Mouse (Mus musculus) thymus, postnatal 14 days (tissue): ENCODE data around the gene Ext2.

Source experiments
- DNase-seq: peaks from one replicate; pipeline ENCODE4 v3.0.0; 2021

Ext2 gene

DNA sequence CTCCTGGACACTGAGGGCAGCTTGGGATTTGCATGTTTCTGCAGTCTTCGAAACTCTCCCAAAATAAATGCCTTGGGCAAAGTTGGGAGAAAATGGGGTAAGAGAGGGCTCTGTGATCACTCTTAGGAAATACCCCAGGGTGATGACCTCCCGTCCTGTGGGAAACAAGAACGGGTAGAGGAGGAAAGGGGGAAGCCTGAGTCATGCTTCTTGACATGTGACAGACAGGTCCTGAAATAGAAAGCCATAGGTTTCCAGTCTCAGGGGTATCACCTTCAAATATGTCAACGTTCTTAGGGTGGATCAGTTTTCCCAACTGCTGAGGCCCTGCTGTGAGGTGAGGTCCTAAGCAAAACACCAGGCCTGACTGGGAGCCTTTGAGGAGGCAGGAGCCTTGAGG is 46.9 kb downstream of the Ext2 start:
- DNase-seq, result no peak

DNA sequence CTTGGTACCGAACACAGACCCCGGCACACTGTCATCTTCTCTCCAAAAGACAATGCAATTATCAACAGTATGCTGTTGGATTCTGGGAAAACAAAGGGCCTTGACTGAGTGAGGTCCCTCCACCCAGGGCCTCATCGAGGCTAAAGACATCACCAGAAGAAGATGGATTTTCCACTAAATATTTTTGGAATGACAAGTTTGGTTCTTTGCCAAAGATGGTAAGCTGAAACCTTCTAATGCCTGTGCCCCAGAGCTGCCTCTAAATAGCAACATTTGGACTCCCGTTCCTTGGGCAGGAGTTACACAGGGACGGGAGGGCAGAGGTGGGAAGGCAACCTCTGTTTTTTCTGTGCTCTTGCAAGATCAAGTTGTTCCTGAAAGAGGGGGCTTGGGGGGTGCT is 47.4 kb downstream of the Ext2 start:
- DNase-seq, result no peak

DNA sequence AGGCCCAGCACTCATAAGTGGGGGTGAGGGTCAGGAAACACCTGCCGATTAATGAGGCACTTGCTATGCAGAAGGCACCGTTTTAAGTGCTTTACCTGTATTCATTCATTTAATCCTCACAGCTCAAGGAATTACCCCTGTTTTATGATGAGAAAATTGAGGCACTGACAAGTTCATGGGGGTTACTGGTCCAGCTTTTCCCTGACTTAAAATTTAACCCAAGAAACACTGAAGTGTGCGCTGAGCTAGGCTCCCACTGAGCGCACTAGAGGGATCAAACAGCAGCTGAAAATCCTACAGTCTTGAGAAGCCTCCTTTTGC is 49.6 kb downstream of the Ext2 start:
- DNase-seq, result no peak

DNA sequence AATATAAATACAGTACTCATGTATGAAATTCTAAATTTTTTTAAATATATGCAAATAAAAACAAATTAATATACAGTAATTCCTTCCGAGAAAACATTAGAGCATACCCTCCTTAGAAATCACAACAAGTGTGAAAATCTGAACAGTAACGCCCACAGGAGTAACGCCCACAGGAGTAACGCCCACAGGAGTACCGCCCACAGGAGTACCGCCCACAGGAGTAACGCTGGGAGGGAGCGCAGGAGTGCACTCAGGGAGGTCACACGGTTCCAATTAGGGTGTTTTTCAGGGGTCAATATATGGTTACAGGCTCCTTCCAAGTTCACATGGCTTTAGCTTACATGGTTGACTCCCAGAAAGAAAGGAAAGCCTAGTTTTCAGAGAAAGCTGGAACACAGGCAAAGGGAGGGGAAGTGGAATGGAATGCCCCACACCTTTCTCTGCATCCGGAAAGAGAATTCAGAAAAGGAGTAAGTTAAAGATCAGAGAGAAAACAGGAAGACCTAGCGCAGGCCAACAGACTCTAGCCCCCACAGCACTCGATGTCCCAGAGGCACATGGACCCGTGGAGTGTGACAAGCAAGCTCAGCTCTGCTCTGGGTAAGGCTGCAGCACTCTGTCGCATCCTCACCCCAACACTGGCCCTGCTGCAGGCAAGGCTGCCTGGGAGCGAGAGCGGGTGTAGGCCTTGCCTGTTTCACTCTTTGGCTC is 50.2 kb downstream of the Ext2 start:
- DNase-seq, result no peak

DNA sequence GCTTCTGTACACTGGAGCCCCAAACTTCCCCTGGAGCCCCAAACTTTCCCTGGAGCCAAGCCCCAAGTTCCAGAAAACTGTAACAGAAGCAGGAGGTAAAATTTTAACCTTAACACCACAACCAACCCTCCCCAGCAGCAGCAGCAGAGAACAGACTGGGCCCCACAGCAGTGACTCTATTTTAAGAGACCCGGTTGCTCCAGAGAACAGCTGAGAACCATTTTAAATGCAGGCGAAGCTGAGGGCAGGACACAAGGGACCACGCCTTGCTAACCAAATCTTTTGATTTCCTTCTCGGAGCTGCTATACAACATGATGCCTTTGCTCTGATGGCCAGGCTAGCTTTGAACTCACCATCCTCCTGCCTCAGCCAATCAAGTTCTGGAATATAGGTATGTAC is 51.5 kb downstream of the Ext2 start:
- no peak for DNase-seq

DNA sequence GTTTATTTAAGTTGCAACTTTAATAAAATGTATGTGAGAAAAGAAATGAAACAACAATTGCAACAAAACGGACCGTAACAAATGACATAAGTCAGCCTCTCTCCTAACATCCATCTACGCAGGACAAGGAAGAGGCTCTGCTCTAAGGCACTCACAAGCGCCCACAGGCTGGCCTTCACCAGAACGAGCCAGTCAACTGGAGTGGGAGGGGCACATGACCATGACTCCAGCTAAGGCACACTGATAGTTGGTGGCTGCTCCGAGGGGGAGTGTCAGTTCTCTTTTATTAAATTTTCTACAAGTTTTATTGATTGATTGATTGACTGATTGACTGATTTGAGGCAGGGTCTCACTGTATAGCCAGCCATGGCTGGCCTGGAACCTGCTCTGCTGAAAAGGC is 52.5 kb downstream of the Ext2 start:
- DNase-seq, result no peak

DNA sequence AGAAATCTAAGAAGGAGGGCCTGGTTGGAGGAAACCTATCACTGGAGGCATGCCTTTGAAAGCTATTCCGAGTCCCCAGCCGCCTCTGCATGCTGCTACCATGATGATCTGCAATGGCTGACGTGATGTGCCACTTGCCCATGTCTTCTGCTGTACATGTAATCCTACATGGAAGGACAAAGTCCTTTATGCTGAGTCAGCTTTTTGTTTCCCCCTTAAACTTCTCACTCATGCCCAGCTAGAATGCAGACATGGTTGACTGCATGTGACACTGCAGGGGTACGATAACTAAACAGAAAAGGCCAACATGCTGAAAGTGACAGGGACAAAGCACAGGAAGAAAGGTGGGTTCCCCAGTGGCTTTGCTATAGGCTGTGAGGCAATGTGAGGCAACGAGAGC is 56.6 kb downstream of the Ext2 start:
- no peak for DNase-seq

DNA sequence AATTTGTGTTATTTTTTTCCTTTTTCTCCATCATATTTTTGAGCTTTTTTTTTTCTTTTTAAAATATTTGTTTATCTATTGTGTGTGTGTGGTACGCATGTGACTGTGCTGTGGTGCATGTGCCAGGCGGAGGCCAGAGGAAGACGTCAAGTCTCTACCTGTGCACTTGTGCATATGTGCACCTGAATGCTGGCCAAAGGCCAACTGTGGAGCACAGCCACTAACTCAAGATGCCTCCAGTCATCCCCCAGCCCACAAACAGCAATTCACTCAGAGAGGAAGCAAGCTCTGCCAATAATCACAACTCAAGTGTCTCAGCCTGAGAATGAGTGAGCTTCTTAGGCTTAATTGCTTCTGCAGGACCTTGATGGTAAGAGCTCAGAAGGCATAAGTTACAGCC is 58.2 kb downstream of the Ext2 start:
- no peak for DNase-seq

DNA sequence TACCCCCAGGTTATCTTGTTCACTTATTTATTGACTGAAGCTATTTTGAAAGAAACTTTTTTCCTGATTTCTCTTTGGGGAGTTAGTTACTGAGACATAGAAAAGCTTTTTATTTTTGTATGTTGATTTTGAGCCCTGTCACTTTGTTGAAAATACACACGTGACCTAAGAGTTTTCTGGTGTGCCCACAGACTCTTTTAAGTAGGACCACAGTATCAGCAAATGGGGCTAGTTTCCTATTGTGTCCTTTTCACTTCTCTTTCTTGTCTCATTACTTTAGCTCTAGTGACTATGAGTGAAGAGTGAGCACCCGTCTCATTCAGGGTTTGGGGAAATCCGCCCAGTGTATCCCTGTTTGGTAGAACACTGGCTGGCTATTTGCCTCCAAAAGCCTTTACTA is 62.0 kb downstream of the Ext2 start:
- DNase-seq, result no peak

DNA sequence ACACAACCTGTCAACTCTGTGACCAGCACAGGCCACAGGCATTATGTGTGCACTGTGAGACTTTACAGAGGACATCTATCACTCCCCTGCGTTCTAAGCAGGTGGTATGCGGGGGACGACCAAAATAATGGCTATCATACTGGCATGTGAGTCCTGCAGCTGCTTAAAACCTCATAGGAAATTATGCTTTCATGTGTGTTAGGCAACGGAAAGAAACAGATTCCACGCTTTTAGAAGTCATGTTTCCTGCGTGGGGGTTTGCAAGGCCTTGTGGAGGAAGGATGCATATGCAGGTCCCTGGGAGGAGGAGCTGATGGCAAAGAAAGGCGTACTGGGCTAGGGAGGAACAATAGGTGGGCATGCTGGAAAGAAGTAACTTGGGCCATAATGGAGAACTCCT is 63.2 kb downstream of the Ext2 start:
- no peak for DNase-seq

DNA sequence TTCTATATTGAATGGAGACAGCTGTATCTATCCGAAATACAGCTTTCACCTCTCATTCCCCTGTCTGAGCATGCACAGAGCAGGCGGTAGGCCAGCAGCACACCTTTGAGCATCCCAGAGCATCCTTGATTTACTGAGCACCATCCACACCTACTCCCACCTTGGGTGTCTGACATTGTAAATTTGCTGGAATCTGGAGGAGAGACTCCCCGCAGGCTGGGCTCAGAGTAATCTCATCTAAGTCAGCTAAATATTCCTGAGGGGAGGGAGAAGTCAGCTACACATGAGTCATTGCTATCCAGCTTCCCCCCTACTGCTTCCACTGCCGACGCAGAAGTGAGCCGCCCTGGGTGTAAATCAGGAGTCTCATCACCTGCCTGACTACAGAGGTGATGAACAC is 64.1 kb downstream of the Ext2 start:
- no peak for DNase-seq

DNA sequence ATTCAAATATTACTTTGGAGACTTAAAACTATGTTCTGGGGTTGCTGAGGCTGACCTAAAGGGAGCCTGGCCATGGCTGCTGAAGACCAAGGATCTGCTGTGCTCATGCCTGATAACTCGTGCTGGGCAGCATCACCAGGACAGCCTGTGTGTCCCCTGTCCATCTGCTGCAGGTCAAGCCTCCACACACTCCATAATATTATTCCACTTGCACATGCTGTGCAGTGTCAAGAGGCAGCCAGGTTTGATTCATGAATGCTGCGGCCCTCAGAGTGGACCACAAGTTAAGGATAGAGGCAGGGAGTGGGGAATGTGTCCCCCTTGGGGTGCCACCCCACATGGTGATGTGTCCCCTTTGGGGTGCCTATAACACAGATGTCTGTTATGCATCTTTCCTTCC is 68.0 kb downstream of the Ext2 start:
- no peak for DNase-seq

DNA sequence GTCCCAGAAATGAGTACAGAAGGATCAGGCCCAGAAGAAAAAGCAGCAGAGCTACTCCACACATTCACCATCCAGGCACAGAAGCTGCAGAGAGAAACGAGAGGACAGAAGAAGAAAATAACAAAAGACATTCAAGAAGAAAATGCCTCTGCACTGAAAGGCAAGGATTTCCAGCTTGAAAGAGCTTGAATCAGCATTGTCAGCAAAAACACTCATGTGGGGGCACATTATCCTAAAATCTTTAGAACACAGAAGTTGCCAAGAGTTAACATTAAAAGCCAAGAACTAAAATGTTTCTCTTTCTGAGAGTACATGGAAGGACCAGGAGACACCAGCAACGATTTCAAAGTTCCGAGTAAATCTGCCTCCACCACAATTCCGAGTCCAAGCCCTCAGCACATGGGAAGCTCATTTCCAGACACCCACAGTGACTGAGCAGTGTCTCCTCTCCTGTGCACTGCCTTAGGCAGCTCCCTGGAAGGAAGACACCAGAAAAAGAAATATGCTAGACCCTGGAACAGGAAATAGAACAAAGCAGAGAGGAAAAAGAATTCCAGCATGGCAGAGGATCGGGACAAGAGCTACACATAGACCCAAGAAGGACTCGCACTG is 69.1 kb downstream of the Ext2 start:
- DNase-seq, result no peak

DNA sequence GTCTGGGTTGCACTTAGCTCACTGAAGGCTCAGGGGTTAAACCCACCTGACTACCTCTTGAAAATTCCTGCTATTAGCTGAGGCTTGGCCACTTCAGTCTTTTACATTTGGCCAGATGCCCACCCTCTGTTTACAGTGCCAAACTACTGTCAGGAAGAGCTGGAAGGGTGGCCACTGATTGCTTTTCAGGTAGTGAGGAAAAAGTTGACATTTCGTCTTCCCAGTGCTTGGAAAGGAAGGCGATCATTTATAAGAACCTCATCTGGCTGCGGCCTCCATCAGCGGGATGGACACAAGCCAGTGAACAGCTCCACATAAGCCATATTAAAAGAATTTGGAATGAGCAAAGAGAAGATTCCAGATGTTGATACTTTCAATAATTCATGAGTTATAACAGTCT is 72.7 kb downstream of the Ext2 start:
- no peak for DNase-seq

DNA sequence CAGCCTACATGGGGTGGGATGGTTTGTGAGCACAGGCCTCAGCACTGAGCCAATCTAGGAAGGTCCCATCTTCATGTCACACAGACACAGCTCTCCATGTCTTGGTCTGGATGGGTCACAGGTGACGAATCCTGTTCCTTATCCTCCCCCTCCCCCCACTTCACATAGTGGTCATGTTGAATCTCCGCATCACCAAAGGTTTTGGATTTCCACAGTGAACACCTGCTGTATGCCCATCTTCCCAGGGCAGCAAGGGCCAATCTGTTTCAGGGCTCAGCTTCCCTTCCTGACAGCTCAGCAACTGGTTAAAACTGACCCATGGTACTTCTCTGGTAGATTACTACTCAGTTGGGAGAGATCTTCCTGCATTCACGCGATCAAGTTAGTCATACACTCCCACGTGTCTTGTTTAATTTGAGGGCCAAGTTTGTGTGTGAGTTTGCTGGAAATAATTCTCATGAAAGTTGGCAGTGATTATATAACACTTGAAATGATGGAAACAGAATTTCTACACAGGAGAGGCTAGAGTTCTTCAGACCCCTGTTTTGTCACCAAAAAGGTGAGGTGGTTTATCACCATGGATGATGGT is 74.7 kb downstream of the Ext2 start:
- no peak for DNase-seq

DNA sequence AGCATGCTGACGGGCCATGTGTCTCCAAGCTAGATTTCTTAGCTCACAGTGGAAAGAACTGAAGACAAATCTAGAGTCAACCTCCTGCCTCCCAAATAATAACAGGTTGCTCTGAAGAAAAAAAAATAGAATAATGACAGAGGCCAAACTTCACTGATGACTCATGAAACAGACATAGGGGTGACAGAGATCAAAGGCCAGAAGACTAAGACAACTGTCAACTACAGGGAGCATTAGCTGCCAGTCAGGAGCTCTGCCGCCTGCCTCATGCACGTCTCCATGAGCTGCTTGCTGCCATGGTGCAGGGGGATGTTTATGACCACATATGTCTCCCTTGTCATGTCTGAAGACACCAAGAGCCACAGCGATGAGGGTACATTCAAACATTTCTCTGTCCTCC is 75.7 kb downstream of the Ext2 start:
- DNase-seq, result no peak

DNA sequence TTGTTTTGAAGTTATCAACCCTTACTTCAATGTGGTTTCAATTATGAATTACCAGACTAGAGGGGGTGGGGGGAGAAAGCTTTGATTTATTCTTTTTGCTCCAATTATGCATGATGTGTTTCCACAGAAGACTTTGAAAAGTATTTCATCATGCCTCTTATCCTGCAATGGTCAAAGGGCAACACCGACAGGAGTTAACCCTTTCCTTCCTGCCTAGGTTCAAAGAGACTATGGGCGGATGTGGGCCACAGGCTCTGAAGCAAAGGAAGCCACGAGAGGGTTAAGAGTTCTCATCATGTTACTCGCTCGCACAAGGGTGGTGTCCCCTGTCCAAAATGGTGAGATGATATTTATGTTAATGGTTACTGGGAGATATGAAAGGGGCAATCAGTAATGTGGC is 76.2 kb downstream of the Ext2 start:
- DNase-seq, result peak; percentile 32

DNA sequence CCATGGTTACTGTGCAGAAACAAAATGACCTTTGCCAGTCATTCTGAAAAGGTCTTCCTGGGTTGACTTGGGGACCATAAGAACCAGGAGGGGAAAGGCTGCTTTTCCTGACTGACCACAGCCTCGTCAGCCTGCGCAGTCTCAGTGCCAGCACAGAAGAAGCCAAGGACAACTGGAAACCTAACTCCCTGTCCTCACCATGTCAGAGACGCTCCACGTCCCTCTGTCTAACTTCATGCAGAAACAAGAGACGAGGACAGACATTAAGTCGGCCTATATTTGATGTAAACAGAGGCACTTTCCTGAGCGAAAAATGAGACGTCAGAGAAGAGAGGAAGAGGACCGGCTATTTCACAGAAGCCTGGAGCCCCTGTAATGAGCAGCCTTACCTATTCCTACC is 76.6 kb downstream of the Ext2 start:
- no peak for DNase-seq

DNA sequence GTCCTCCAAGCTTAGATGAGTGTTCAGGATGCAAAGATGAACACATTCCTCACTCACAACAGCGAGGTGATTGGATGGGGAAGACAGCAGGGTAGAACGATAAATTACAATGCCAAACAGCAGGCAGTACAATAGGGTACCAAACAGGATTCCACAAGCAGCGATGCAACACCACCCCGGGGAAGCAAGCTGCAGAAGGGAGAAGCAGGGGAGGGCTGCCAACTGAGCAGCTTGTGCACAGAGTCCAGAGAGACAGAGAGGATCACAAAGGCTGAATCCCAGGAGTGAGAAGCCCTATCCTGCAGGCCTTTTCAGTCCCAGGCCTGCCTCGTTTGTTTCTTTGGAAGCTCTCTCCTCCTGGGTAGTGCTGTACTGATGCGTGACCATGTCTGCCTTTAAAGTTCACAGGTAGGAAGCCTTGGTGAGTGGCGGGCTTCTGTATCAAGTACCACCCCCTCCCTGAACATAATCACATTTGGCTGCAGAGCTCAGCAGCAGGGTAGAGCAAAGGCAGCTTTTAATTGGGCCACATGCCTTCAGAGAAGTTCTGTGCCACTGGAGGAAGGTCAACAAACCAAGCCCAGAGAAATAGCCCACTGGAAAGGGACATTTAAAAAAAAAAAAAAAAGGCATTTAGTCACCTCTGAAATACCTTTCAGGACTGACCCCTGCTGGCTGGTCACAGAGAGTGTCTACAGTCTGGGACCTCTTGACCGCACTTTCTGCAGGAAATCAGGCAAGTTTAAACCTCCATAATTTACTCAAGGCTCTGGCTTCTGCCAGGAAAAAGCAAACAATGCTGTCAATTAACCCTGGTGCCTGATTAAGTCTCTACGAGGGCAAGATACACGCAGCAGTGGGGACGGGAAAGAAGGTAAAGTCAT is 77.8 kb downstream of the Ext2 start:
- no peak for DNase-seq

DNA sequence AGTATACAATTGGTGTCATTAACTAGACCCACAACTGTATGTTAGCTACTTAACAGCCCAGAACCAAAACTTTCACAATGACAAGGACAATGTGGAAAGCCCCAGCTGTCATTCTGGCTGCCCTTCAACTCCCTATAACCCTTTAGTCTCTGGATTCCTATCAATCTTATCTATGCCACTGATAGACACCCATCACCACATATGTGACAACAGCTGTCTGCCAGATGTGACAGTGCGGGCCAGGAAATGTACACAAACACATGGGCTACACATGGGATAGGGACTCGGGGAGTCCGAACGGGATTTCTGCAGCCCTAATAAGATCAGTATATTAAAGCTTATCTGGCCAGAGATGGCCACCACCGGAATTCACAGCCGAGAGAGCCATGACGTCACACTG is 80.7 kb downstream of the Ext2 start:
- no peak for DNase-seq

DNA sequence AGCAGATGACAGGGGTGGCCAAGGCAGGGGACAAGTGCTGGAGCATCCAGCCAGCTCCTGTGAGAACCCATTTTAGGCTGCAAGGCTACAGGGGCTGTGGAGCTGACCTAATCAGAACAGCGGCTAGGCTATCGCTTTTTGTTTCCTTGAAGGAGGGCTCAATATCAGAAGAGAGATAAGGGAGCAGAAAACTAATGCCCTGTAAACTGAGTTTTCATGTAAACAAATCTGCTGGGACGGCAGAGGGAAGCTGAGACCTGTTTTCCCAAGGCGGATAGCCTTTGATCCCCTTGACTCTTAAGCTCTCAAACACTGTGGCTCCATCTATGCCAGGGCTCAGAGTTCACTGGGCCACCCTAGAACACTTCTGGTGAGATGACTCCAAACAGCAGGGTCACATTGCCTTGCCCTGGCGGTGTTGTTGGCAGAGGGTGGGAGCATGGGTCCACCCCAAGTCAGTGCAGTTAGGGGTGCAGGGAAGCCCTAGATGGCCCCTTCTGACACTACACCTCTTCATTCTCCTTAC is 83.3 kb downstream of the Ext2 start:
- no peak for DNase-seq

DNA sequence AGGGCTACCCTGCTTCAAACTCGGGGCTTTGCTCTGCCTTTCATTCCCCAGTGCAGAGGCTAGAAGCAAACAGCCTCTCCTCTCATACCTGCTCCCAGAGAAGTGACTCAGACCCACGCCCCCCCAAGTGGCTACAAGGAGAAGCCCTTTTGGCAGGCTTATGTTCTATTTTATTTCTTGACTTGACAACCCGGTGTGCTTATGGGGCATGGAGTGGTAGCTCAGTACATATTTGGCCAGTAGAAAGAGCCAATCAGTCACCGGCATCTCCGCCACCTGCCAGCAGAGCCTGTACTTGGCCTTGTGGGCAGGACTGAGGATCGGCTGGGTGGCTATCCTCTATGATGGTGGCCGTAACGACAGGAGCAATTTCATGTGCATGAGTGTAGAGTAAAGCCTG is 85.2 kb downstream of the Ext2 start:
- DNase-seq, result no peak

DNA sequence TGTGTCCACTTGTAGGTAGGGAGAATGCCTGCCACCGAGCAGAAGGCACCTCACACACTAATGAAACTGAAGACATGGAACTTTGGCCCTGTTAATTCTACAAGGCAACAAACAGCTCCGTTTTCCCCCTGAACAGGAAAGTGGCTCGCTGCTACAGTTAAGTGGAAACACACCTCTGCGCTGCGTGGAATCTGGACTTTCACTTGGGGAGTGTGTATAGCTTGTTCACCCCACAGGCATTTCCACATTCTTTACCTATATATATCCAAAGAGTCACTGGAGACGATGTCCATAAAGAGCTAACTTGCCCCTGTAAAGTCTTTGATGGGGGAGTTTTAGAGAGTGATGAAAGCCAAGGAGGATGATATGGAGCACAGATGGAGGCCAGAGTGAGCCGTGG is 89.7 kb downstream of the Ext2 start:
- no peak for DNase-seq

DNA sequence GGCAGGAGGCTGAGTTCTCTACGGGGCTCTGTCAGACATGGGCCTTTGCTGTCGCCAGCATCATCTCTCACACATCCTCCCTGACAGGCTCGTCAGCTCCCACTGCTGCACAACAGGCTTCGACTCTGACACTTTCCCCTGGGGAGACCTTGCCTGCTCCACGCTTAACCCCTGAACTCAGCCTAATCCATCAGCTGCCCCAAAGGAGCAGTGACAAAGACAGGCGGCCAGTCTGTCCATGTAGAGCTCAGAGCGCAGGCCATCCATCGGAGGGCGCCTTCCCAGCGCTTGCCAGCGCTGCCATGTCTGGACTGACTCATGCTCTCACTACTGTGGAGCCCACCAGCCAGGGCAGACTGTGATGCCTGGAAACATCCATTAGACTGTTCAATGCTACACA is 92.8 kb downstream of the Ext2 start:
- no peak for DNase-seq
